9 mouse cellular contexts compared by ENCODE assay signal in the genomic region with DNA sequence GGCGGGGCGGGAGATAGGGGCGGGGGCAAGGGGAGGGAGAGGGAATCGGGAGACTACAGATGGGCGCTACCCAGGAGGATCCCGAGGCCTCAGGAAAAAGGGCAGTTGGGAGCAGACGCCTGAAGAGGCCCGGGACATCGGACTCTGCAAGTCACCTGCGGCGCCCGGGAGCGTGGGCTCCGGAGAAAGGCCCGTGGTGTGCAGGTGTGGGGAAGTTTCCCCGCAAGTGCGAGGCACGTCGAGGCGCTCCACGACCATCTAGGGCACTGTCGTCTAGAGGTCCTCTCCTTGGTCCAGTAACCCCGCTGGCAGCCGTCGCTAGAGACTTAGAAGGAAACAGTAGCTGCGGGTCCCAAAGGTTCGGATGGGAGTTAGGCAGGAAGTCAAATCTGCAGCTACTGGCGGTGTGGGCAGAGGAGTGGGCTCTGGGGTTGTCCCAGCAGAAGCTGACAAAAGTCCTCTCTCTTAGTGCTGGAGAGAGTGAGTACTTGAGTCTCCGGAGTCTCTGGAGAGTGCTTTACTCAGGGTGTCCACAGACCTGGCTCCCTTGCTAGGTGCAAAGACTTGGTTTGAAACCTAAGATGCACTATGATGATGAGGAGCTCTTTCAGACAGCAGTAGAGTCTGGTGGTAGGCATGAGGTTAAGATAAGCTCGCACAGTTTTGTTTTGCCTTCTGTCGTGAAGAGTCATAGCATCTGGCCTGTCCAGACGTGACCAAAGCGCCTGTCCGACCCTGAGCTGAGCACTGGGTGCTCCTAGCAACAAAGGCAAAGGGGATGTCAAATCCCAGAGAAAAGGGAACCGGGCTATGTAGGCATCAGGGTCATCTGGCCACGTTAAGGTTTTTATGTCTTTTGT.
DNase-seq lines count a peak whose midpoint lies in the region; ATAC-seq lines count a peak whose summit lies in the region.
"Had no signal": no experiment of that assay in that cellular context is flagged by ENCODE, and none has a peak within 500 bp of the region (broad histone marks: within the 10 kb centered on the region; RNA-seq: fewer than 3 reads in every experiment).

No protein-coding gene starts in this region.

- H3K9me3 ChIP-seq in lung, embryonic 16.5 days (ENCODE audit: control insufficient read depth, low read length): no peaks in the 10 kb centered on the region
- H3K9me3 ChIP-seq in neural tube, embryonic 11.5 days (ENCODE audit: control insufficient read depth, low read length): no peaks in the 10 kb centered on the region

- peaks cover 48% of the 10 kb centered on the region for H3K27me3 ChIP-seq in lung, embryonic 16.5 days (ENCODE audit: control insufficient read depth, insufficient read depth, low read depth, low read length)
- peaks cover 30% of the 10 kb centered on the region for H3K27me3 ChIP-seq in neural tube, embryonic 11.5 days (ENCODE audit: control insufficient read depth, insufficient read depth, low read length)

- H3K36me3 ChIP-seq in lung, embryonic 16.5 days (ENCODE audit: control insufficient read depth, insufficient read depth, low read length): no peaks in the 10 kb centered on the region
- no peaks in the 10 kb centered on the region for H3K36me3 ChIP-seq in neural tube, embryonic 11.5 days (ENCODE audit: control insufficient read depth, insufficient read depth, low read length)

- DNase-seq in CD4-positive, CD25-positive, alpha-beta regulatory T cell, adult 2 months (ENCODE audit: low read depth, low spot score): peak; percentile 1
- DNase-seq in lung, postnatal 25 days (ENCODE audit: low spot score): no peak
- DNase-seq in kidney, postnatal 10 days: peak; percentile 13
- DNase-seq in neural tube, embryonic 11.5 days (ENCODE audit: low spot score): peak; percentile 51
- no peak for DNase-seq in adrenal gland, postnatal 25 days
- no peak for DNase-seq in cerebellum, postnatal 4 days (ENCODE audit: low spot score in 2 of 2)

- WGBS in lung, embryonic 16.5 days: 5% methylated on average over 35 of the region's 36 CpGs
- 3% methylated on average over 33 of the region's 36 CpGs for WGBS in neural tube, embryonic 11.5 days

- H3K4me3 ChIP-seq in lung, embryonic 16.5 days (ENCODE audit: low read length): peak overlapping the region; percentile 51
- peak overlapping the region; percentile 25 for H3K4me3 ChIP-seq in neural tube, embryonic 11.5 days (ENCODE audit: low read depth, low read length)
- H3K4me3 ChIP-seq: myocyte had no signal

- peak overlapping the region; percentile 41 for H3K9ac ChIP-seq in lung, embryonic 16.5 days (ENCODE audit: low read length)
- H3K9ac ChIP-seq in neural tube, embryonic 11.5 days (ENCODE audit: low read length): 0 out of 2 replicates have a peak overlapping the region, but pooled peaks have one; percentile 8

- no peak for ATAC-seq in CD4-positive, CD25-positive, alpha-beta regulatory T cell, adult 4 months
- peak; percentile 73 for ATAC-seq in lung, embryonic 16.5 days (ENCODE audit: low read depth)
- peak; percentile 18 for ATAC-seq in neural tube, embryonic 11.5 days (ENCODE audit: insufficient read depth, low FRiP score, low TSS enrichment)

- H3K27ac ChIP-seq in lung, embryonic 16.5 days (ENCODE audit: low read length): no peak overlapping the region
- no peak overlapping the region for H3K27ac ChIP-seq in neural tube, embryonic 11.5 days (ENCODE audit: low read depth, low read length)

- H3K4me1 ChIP-seq in lung, embryonic 16.5 days (replicated peaks; ENCODE audit: control insufficient read depth, insufficient read depth, low read length): peaks cover 14% of the 10 kb centered on the region
- H3K4me1 ChIP-seq in neural tube, embryonic 11.5 days (ENCODE audit: control insufficient read depth, insufficient read depth, low read length): peaks cover 7% of the 10 kb centered on the region; the same call in 1 of the 2 replicates

- H3K4me2 ChIP-seq in lung, embryonic 16.5 days (ENCODE audit: low read depth, low read length): peak overlapping the region; percentile 94
- peak overlapping the region; percentile 41 for H3K4me2 ChIP-seq in neural tube, embryonic 11.5 days (ENCODE audit: low read depth)

Comparison
In these comparisons a context has a peak if more than half of its experiments do, and no peak if none do; other contexts are left out.
1. DNase-seq: peak in CD4-positive, CD25-positive, alpha-beta regulatory T cell, adult 2 months (single experiment), kidney, postnatal 10 days (single experiment) and neural tube, embryonic 11.5 days (single experiment); none in lung, postnatal 25 days (single experiment), adrenal gland, postnatal 25 days (single experiment) and cerebellum, postnatal 4 days (0 of 2).